Mouse (Mus musculus) mouse trophoblast stem cell (cell line): ENCODE measurements around the gene Slc39a11.

Source experiments
- in situ Hi-C, 2 experiments: fragments of 300-500 bp; cut with MseI, MboI; formaldehyde crosslinking; loops; 2 replicates in 1 of 2; 3 replicates in 1 of 2; pipeline ENCODE4 v1.15.1; 2025

The Slc39a11 gene

GRCm38 (mm10) chr11:113633398-113633797 is 16.5 kb downstream of the Slc39a11 start:
- in situ Hi-C loops: no loop called here

GRCm38 (mm10) chr11:113632303-113632702 is 17.6 kb downstream of the Slc39a11 start:
- in situ Hi-C loops: no loop called here

- in situ Hi-C loops: no loop called here
Measured at GRCm38 (mm10) chr11:113631862-113632261, 18.0 kb downstream of the Slc39a11 start.

DNA sequence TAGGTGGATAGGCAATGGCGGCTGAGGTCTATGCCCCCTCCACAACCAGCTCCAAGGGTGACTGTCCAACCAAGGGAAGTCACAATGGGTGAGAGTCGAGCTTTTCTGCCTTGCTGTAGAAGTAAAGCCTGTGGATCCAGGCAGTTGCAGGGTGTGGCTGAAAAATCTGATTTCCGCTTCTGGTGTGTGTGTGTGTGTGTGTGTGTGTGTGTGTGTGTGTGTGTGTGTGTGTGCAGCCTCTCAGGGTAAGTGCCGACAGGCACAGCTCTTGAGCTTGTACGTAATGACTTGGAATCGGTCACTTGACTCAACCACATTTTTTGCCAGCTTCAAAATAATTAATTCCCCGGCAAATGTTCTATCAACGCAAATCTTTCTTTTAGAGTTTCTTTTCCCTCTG is 18.6 kb downstream of the Slc39a11 start:
- in situ Hi-C loops: no loop called here

DNA sequence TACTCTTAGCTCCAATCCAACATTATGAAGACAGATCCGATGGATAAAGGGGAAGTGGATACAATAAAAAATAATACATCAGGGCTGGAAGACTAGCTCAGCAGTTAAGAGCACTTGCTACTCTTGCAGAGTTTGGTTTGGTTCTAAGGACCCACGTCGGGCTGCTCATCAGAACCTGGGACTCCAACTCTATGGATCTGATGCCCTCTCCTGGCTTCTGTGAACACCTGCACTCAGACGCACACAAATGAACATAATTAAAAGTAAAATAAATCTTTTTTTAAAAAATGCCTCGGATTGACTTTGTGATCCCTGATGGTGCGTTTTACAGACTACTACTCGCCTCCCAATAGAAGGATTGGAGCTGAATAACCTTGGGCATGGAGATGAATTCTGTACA is 19.2 kb downstream of the Slc39a11 start:
- in situ Hi-C loops: no loop called here

DNA sequence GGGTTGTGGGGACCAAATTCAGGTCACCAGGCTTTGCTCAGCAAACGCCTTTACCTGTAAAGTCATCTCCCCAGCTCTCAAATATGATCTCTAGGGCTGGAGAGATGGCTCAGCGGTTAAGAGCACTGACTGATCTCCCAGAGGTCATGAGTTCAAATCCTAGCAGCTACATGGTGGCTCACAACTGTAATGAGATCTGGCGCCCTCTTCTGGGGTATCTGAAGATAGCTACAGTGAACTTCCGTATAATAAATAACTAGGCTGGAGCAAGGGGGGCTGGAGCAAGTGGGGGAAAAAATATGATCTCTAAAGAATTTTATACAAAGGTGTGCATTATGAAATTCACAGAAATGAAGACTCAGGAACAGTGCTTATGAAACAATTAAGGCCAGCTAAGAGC is 22.1 kb downstream of the Slc39a11 start:
- in situ Hi-C loops: no loop called here

DNA sequence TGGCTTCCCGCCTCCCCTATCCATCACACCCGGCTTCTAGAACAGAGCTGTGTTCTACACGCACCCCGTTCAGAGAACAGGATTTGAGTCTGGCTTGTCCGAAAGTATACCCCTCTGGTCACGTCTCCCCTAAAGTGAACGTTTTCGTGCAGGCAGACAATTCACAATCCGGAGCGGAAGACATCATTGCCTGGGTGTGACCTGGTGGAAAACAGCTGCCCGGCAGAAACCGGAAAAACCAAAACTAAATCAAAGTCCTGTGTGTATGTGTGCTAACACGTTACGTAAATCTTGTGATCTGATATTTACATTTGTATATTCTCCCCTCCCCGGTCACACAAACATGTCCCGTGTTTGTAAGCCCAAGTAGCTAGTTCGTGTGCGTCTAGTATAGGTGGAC is 24.4 kb downstream of the Slc39a11 start:
- in situ Hi-C loops: no loop called here

DNA sequence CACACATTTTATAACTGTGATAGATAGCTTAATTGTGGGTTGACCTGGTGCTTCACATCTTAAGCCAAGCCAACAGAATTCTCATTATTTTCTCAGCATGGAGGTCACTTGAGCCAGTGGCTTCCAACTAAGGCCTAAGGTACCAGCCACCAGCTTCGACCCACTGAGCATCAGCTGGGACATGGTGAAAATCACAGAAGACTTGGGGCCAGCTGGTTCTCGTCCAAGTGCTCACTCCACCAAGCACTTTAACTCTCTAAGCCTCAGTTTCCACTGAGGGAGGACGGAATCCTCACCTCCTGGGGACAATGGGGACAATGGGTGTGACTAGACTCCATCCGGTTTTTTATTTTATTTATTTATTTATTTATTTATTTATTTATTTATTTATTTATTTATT is 27.9 kb downstream of the Slc39a11 start:
- in situ Hi-C loops: no loop called here

- in situ Hi-C loops: no loop called here
Measured at GRCm38 (mm10) chr11:113621001-113621400, 28.9 kb downstream of the Slc39a11 start.

GRCm38 (mm10) chr11:113619420-113620080 is 30.3 kb downstream of the Slc39a11 start:
- in situ Hi-C loops: loop anchor here (5.0 kb wide), 3 partner anchors 122 to 442 kb away; no protein-coding TSS in a partner anchor

DNA sequence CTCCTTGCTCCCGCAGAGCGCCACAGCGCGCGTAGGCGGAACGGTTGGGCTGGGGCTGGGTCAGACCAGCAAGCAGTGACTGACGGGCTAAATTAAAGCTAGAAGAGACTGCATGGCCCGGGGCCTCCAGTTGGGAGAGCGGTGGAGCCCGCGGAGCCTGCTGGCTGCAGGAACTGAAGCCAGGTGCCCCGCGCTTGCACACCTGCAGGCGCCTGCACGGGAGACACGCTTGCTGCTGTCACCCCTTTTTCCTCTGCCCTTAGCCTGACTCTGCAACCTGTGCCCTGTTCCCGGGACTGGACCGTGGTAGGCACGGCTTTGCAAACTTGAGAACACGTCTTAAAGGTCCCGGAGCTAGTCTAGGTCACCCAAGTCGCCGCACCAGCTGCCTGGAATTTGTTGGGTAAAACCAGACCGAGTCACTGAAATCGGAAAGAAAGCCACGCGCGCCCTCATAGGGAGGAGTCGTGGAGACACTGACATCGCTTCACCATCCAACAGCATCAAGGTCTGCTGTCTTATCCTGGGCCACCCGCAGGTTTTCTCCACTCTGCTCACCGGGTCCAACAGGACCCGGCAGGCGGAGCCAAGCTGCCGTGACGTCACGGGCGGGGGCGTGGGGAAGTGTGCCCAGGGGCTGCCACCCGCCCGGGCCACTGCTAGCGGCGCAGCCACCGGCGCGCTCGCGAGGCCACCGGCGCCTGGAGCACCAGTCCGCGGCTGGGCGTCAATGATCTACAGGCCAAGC is 31.0 kb downstream of the Slc39a11 start, which contains the start of gene Sstr2:
Sstr2 (plus strand) TSS at position 671 of the 748 bp plus-strand sequence.
- in situ Hi-C loops: loop anchor here (5.0 kb wide), 3 partner anchors 122 to 442 kb away; no protein-coding TSS in a partner anchor

DNA sequence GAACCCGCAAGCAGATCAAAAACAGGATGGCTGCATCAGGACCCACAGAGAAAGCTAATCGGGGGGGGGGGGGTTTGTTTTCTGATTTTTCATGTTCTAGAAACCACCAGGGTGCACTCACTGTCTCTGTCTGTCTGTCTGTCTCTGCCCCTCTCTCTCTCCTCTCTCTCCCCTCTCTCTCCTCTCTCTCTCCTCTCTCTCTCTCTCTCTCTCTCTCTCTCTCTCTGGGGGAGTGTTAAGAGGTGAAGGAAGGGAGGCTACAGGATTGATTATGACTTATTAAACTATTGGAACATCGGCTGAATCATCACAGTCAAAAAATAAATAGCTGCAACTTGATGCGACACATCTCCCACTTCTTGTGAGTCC is 31.6 kb downstream of the Slc39a11 start:
- in situ Hi-C loops: loop anchor here (5.0 kb wide), 3 partner anchors 121 to 441 kb away; no protein-coding TSS in a partner anchor

GRCm38 (mm10) chr11:113617132-113617911 is 32.6 kb downstream of the Slc39a11 start:
- in situ Hi-C loops: loop anchor here (5.0 kb wide), 3 partner anchors 120 to 440 kb away; no protein-coding TSS in a partner anchor

DNA sequence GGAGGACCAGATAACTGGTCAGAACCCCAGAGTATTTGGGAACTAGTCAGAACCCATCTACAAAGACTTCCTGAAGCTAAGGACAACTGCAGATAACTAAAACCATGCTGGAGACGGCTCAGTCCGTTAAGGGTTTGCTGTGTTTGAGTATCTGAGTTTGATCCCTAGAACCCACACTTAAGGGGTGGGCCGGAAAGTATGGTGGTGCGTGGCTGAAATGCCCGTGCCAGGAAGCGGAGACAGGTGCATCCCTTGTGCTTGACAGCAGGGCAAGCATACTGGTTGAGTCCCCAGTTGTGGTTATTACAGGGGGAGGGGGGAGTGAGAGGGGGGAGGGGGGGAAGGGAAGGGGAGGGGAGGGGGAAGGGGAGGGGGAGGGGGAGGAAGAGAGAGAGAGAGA is 35.4 kb downstream of the Slc39a11 start:
- in situ Hi-C loops: no loop called here

DNA sequence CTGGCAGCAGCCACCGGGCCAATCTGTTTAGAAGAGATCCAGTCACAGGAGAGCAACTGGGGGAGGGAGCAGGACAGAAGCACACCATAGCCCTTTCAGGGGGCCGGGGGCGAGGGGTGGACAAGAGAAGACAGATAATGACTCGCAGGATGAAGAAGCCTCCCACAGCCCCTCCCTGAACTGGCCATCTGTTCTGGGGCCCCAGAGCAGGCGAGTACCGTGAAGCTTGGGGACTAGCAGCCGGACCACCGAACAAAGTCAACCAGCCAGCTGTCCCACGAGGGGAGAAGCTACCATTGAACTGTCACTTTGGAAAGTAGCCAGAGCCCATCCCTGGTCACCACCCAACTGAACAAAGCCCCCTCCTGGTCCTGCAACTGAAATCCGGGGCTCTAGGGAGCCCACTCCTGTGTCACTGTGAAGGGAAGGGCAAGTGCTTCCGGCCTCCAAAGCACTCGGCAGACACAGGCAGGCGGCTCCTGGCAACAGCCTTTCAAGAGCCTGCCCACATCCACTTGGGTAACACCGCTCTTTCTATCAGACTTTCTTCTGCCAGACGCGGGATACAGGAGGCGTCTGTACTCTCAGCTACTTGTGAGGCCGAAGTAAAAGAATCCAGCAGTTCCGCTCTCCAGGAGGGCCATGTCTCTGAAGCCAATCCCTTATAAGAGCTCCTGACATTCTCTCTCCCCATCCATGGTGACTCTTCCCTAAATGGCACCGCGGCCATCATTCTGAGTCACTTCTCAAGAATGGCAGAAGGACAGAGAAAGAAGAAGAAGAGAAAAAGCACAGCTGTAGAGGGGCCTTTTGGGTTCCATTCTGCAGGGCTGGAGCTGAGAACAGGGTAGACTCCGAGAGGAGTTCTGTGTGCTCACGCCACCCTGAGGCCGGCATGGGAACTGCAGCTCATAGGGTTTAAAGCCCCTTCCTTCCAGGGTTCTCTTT is 37.9 kb downstream of the Slc39a11 start:
- in situ Hi-C loops: no loop called here

GRCm38 (mm10) chr11:113611112-113611646 is 38.7 kb downstream of the Slc39a11 start:
- in situ Hi-C loops: no loop called here

DNA sequence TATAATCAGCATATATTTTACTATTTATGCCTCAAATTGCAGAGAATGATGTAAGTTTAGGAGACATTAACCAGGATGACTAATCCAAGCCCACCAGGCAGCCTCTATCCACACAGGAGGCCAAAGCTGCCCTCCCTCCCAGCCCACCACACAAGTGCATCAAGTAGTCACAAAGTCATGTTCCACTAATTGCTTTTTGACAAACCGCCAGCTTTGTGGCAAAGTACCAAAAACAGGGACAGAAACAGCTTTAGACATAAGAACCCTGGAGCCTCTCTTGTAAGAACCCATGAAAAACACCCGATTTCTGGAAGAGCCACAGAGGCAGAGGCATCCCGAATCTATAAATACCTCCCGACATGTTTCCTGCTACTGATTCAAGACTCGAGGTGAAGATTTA is 39.6 kb downstream of the Slc39a11 start:
- in situ Hi-C loops: no loop called here

- in situ Hi-C loops: no loop called here
Measured at GRCm38 (mm10) chr11:113609581-113609980, 40.3 kb downstream of the Slc39a11 start.

DNA sequence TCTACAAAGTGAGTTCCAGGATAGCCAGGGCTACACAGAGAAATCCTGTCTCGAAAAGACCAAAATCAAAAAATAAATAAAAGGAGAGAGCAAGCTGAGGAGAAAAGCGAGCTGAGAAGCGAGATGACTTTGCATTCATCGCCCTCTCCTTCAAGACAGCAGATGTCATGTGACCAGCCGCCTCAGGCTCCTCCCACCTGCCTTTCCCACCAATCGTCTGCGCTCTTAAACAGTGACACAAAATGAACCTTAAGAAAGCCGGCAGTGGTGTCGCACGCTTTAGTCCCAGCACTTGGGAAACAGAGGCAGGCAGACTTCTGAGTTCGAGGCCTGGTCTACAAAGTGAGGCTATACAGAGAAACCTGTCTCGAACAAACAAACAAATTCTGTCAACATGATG is 42.3 kb downstream of the Slc39a11 start:
- in situ Hi-C loops: no loop called here

DNA sequence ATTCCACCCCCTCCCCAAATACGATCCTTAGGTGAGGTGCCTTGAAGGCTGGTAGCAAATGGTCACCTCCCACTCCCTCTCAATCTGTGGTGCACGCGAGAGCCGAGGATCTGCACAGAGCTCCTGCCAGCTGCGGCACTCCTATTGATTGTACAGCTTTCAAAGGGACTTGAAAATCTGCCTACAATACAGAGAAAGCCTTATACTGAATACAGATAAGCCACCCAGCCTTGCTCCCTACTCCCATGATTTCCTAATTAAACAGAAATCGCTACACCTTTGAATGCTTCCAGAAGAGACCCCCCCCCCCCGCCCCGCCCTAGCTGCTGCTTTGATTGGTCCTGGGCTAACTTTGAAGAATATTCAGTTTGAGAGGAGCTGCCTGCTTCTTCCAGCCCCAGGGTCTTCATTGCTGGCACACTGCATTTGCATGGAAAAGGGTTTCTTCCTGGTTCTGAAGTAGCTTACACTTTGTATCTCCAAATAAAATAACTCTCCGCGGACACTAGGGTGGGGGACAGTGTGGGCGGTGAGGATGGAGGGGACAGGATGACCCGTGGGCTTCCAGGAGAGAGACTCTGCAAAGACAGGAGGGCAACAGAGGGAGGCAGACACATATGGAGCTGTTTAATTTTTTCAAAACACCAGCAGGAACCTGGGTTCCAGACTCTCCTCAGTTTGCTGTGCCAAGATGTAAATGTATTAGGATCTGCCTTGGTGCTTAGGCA is 48.1 kb downstream of the Slc39a11 start:
- in situ Hi-C loops: no loop called here
